Mouse (Mus musculus) liver, embryonic 14.5 days (tissue): ENCODE data around the gene Prss32.

Experiments
- CTCF ChIP-seq: IDR thresholded peaks from 2 replicates; pipeline ENCODE4 v1.5.1; 2016; ENCODE audit warnings: antibody characterized with exemption, low read depth, control low read depth
- EP300 ChIP-seq: IDR thresholded peaks from 2 replicates; pipeline ENCODE4 v1.6.1; 2016; ENCODE audit warnings: antibody characterized with exemption, low read depth

GRCm38 (mm10) chr17:23815641-23816040 is 28.0 kb upstream of the Prss32 start:
- TF ChIP-seq CTCF: no peak
- TF ChIP-seq EP300: no peak
